Mouse (Mus musculus) T-cell, adult 2 months (primary cell): ENCODE data around the gene Clint1.
A peak's percentile ranks its signal among the peaks of the same experiment; 100 is the strongest.

ENCODE experiments used
- DNase-seq: peaks from one replicate; pipeline ENCODE4 v3.0.0; 2022; ENCODE audit warnings: low spot score

Gene Clint1

DNA sequence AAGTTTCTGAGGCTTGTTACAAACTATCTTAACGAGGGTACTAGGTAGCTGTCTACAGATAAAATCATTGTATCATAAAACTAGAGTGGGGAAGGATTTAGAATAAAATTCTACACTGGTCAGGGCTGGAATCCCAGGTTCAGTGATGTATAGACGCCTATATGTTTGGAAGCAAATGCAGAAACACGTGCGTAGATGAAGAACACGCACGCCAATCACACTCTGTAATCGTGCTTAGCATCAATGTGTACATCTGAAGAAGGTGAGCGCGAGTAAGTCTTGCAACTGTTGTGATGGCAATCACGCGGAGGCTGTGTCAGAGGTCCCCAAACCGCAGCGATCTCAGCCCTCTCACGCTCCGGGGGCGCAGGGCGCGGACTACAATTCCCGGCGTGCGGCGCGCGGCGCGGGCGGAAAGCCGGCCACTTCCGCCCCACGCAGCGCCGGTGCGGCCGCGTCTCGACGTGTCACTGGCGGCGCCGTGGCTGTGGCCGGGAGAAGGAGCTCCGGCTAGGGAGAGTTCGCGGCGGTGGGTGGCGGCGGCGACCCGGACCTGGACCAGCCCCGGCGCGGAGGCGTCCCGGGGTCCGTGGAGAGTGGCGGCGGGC lies at the start of gene Clint1:
TSS of gene Clint1 (plus strand) at position 536 of the 608 bp plus-strand sequence.
- DNase-seq = peak; percentile 92

DNA sequence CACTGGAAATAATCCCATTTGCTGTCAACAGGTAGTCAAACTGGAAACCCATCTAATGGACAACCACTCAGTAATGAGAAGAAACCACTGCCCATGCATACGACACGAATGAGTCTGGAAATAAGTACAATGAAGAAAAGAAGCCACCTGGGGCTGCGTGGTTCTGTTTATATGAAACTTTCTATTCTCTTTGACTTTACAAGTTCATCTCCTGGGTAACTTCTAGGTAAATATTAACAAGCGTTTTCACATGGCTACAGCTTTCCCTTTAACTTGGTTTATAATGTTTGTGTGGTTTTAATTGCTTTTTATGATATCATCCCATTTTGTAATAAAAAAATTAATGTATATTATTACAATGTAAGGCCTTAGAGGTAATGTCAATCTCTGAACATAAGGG lies 47.8 kb upstream of the Clint1 start:
- no peak for DNase-seq

DNA sequence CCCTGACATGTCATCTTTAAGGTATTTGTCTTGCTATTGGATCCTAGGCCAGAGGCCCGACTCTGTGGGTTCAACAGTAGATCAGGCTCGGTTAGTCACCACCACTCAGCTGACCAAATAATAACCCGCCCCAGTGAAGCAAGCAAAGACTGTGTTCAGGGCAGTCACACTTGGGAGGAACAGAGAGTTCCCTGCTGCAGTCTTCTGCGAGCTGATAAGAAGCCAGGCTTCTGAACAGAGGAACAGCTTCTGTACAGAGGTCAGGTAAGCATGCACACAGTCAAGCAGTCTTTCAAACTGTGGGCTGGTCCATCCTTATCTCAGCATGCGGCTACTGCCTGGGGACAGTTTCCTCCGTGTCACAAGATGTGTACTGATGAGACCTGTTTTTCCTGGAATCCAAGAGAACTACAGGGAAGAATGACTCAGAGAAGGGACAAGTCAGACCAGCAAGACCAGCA lies 46.5 kb upstream of the Clint1 start:
- no peak for DNase-seq

DNA sequence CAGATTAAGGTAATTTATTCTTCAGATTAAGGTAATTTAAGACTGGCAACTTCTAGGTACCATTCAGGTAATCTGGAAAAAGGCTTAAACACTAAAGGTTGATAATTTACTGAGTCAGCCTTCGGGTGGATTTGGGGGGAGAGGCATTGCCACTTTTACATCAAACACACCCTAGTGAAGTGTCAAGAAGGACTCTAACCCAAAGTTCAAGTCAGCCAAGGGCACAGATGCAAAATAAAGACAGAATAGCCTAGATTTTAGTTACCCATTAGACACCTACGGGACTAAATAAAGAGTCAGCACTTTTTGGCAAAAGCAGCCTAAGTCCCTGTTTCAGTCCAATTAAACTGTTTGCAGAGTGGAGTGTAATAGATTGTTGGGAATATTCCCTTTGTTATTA lies 46.0 kb upstream of the Clint1 start:
- DNase-seq = no peak

DNA sequence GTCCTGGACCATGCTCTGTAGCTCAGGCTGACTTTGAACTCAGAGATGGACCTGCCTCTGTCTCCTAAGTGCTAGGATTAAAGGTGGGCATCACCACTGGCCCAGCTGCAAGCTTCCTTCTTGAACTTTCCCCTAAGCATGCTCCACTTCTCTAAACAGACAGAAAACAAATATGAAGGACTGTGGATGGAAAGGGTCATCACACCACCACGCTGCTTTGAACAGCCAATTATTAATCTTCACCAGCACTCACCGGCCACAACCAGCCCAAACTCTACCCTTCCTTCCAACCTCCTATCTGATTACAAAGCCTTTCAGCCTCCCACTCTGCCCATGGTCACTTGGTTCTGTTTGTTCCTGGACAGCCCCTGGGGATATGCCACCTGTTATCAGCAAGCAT lies 45.6 kb upstream of the Clint1 start:
- no peak for DNase-seq

DNA sequence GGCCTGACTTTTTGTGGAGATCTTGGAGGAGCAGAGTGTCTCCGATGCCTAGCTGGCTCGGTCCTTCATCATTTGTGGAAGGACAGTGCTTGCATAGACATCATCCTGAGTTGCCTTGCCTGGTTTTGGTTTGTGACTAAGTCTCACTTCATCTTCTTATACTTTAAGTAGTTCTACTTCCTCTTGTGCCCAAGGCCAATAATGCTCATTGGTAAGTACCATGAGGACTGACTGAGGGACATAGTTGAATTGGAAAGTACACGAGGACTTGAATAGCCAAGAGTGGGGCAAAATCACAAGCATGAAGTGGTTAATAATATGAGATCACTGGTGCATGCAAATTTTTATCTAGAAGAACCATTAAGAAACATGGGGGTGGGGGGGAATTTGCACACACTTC lies 45.0 kb upstream of the Clint1 start:
- DNase-seq = no peak

DNA sequence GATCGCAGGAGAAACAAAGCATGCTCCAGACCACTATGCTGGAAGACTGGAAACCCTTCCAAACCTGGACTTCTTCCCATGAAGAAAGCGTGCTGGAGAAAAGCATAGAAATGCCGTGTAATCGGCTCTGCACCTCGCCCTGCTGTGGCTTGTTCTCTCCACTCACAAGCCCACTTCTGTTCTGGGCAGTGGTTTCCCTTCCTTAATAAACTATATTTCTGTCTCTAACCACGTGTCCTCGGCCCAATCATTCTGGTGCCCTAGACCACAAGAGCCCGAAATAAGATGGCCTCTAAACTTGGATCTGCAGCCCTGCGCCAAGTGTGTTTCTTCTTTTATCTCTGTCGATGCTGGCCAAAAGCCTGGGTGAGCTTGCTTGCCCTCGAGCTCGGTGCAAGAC lies 44.0 kb upstream of the Clint1 start:
- DNase-seq = no peak

DNA sequence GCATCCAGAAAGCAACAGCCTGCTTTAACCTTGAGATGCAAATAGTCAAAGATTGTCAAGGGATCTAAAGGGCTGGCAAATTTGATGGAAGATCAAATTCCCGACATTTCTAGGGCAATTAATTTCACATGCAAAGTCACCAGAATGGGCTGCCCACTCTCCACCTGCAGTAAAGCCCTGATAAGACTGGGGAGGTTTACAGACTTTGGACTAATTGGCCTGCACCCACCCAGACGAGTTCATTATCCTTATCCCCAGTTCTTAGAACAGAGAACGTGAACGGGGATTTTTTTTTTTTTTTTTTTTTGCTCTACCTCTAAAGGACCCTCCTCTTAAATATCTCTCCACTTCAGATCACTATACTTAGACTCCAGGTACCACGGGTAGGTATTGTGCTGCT lies 42.4 kb upstream of the Clint1 start:
- DNase-seq = no peak

DNA sequence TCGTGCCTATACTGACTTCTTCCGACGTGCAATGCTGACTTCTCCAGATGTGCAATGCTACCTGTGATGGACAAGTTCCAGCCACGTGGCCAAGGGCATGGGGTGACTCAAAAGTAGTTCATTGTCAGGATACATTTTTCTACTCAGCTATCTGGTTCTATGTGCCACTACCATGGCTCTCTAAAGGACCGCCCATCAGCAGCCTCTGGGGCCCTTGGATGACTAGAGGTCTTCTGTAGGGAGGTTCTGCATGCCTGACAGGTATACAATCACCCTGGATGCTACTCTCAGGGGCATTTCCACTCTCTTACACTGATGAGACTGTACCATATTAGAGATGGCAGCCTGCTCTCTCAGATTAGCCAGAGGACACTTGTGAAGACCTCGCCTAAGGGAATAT lies 41.8 kb upstream of the Clint1 start:
- DNase-seq = no peak

DNA sequence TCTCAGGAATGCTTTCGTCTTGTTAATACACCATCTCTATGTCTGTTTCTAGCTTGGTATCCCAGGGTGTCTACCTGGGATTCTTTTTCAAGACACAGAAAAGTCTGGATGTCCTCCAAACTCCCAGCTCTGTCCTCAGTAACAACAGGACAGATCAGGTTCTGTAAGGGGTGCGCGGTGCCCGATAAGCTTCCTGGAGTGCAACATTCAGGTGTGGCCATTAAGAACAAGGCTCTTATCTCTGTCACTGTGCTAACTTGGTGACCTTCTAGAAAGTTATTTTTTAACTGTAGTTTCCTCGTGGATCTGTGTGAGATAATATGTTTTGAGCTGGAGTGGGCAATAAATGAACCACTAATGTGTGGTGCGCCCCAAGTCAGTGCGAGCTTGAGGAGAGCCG lies 41.0 kb upstream of the Clint1 start:
- no peak for DNase-seq

DNA sequence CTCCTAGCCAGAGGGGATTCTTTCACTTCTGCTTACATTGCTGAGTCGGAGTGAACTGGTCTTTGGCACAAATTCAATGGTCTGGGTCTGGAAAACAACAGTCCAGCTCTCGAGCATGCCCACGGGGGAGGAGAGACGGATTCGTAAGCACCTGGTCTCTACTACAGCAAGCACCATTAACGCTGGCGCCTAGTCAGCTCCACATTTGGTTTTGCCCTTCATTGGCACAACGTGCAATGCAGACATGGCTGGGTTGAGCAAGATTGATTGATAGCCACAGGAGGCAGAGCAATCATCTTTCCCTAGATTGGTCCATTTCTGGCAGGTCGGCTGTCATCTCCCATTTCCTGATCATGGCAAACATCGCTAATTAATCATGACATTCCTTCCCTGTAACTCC lies 36.2 kb upstream of the Clint1 start:
- DNase-seq = no peak

DNA sequence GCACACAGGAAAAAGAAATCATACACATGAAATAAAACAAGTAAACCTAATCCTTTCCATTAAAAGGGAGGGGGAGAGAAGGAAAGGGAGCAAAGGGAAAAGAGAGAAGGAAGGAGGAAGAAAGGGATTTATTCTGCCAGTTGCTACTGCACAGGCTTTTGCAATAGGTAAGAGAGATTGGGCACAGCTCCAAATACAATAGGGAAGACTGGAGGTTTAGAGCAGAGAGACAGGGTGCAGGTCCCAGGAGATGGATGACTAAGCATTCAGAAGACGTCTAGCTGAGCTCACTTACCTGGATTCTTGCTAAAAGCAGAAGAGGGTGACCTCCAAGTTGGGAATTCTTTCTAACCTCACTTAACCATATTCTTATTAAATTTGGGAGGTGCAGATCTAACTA lies 35.1 kb upstream of the Clint1 start:
- no peak for DNase-seq

DNA sequence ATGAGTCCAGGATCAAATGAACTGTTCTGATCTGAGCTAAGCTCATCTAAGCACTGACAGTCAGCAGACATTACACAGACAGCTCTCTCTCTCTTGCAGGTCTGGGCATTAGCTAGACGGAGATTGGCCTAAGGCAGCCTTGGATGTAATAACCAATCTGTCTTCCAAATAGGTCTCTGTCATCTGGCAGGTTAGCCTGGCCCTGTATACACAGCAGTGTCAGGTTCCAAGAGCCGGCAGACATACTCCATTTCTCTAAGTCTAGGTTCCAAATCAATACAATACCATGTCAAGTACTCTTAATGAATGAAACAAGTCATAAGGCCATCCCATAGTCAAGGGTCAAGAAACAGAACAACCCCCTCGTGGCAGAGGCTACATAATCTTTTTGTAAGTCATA lies 33.9 kb upstream of the Clint1 start:
- no peak for DNase-seq

DNA sequence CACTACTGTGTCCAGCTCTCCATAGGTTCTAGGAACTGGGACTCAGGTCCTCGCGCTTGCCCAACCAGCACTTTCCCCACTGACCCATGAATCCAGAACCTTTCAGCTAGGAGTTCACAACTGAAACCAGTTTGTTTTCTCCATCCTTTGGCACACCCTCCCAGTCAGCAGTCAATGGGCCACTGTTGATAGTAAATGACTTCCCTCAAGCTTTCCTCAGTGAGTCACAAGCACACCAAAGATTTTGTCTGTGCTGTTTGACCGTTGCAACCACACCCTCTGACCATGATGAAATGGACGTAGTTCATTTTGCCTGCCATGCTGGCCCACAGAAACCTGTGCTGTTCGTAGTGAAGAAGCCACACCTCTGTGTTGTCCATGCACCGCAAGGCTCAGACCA lies 30.9 kb upstream of the Clint1 start:
- DNase-seq = no peak

DNA sequence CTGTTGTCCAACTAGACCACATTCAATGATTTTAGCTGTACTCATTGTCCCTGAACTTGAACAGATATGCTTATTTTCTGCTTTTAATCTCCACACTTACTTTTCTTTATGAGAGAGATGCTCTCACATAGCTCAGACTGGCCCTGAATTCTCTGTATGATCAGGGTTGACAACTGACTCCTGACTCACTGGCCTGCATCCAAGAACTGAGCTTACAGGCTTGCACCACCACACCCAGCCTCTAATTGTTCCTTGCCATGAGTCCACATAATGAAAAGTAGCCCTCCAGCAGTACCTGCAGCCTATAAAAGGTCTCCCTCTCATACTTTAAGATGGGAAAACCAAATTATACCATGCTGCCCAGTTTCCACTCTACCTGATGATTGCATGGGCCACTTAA lies 21.7 kb upstream of the Clint1 start:
- DNase-seq = no peak

DNA sequence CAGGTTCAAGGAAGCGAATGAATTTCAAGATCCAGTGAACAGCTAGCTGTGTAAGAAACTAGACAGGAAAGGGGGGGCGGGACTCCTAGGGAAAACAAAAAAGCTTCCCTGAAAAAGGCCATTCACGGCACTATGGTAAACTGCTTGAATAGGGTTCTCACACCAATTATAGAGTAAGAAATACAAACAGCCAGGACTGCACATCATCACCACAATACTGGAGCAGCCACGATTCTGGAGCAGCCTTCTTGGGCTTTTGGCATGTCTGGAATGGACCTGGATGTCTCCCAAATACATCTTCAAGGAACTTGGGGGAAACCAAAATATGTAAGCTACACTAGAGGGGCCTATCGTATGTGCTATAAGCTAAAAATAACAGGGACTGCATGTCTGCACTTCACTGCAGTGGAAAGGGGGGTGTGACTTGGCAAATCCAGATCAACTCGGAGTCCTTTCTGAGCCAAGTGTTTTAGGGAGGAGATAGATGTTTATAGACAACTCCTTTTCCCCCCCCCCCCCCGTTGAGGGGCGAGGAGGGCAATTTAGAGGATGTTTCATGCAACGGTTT lies 21.0 kb upstream of the Clint1 start:
- DNase-seq = no peak

DNA sequence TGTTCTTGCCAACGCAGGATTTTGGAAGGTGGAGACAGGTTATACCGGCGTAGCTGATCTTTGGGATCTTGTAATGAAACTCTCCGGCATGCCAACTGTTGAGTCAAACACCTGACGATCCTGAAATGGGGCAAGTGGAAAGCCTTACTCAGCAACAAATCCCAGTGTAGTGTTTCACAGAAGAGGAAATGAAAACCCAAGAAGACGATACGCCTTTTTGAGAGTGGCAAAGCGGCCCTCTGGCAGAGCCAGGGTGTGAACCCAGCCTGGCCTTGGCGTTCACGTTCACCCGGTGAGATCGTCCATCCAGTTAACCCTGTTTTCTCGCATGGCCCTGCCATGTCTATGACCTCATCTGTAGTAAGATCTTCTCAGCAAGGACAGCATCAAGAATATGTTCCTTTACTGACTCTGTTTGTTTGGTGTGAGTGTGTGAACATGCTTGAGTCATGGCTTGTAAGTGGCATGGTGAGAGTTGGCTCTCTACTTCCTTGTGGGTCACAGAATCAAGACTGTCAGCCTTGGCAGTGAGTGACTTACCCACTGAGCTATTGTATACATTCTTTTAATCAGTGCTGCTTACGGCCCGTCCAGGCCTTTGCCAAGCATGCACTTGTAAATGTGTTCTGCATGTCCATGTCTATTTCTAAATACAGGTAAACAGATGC lies 20.2 kb upstream of the Clint1 start:
- no peak for DNase-seq

DNA sequence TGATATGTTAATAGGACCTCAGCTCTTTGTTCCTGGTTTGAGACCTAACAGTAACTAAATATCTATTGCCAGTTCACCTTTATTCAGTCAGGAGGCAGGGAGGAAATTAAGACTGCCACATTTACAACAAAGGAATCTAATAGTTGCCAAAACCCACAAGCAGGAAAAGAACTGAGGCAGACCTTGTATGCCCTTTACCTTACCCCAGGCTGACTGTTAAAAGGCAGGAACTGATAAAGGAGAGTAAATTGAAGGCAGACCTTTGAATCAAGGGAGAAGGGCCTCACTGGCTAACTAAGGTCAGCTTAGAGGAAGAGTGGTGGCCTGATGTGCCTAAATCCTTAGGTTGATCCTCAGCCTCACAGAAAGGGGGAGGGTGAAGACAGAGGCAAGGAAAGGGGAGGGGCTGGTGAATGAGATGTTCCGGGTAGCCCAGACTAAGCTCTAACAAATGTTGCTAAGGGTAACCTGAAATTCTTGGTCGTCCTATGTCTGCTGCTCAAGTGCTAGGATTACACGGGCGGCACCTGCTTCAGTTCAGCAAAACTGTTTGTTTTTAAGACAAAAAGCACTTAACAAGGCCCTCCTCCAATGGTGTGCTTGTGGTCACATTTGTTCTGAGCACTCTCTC lies 16.1 kb upstream of the Clint1 start:
- no peak for DNase-seq

DNA sequence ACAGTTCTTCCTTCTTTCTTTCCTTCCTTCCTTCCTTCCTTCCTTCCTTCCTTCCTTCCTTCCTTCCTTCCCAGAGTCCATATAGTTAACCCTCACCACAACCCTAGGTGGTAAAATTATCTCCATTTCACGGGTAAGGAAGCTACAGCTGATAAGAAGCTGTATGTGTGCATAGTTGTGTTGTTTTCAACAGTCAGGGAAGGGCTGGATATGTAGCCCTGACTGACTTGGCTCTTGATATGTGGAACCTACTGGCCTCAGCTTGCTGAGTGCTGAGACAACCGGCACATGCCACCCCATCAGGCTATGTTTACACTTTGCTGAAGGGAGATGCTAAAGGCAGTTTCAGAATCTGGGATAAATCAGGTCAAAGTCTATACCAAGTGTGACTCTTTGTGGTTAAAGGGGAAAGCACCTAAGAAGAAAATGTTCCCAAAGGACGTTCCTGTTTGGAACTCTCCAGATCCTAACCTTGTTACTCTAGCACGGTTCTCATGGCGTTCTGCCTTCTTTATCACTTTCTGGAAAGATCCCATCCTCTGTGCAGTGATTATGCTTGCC lies 14.5 kb upstream of the Clint1 start:
- DNase-seq = no peak

DNA sequence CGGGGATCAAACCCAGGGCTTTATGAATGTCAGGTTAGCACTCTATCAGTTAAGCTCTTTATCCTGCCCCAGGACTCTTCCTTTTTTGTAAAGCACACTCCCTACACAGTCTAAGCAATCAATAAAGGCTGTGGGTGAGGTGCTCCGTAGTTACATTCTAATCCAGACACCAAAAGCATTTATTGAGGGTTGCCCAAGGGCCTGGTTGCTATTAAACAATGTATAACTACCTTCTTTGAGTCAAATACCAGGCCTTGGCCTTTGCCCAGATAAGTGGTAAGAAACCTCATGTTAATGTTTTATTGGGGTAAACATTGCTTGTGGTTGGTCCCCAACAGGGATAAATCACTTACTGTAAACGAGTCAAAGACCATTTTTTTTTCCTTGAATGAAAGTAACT lies 13.4 kb upstream of the Clint1 start:
- no peak for DNase-seq

DNA sequence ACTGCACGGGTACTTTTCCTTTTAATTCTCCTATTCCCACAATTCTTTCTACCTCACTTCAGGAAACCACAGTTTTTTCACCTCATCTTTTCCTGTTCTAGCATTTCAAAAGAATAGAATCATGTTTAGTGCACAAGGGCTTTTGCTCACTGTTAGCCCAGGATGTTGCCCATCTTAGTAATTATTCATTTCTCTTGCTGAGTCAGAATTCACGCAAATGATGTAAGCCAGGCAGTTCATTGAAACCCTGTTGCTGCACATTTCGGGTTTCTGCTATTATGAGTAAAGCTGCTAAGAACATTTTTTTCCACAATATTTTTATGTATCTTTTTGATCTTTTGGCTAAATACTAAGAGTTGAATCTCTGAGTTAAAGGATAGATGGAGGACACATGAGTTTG lies 11.5 kb upstream of the Clint1 start:
- no peak for DNase-seq

DNA sequence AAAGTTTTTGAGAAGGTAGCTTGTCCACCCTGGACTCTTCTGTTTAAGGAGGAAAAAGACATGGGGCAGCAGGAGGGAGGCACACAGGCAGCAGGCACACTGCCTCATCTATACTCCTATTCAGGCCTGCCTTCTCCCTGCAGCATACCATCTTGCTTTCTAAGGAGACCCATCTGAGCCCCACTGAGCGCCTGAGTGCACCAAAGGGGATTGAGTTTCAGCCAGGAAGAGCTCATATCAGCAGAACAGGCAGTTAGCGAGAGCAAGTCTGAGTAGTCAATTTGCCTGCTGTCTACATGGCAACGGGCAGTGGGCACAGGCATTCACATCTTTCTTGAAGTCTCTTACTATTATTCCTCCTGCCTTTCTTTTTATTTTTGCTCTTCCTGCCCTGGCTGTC lies 5.8 kb upstream of the Clint1 start:
- no peak for DNase-seq

DNA sequence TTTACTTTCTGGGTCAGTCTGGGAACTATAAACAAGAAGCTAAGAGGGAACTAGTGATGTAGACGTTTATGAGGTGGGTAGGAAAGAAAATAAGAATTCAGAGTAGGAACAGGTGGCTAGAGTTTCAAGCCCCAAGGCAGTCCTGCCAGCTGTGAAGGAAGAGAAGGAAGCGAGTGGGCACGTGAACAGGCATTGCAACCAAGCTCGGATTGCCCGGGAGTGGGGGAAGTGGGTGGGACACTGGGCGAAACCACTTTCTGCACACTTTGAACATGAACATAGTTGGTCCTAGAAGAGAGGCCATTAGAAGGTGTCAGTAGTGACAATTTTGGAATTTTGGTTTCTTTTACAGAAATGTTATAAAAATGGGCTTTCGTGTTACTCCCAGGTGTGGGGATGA lies 4.3 kb upstream of the Clint1 start:
- DNase-seq = no peak
